Mouse (Mus musculus): ENCODE measurements around the gene 4930402K13Rik. TPM values are rescaled to one million over a fixed set of nuclear protein-coding genes. Genes with fewer than 3 reads are reported as not detected.

Gene 4930402K13Rik
- polyA plus RNA-seq, 1 experiment from 2014 or later = not detected

Other genes starting within 250 kb of the 4930402K13Rik start
- not detected in 2 replicates for gene Gm5751, start 230.3 kb upstream of the 4930402K13Rik start, polyA plus RNA-seq (2016; fragmentation: Nextera tagmentation; extraction: Ambion mirVana)
- 8.0 and 9.3 TPM in 2 replicates for gene B630019K06Rik, start 212.2 kb upstream of the 4930402K13Rik start, polyA plus RNA-seq (2016; fragmentation: Nextera tagmentation; extraction: Ambion mirVana)
- not detected in 2 replicates for gene Fthl17b, start 141.6 kb upstream of the 4930402K13Rik start, polyA plus RNA-seq (2016; fragmentation: Nextera tagmentation; extraction: Ambion mirVana)
- gene Fthl17c, start 128.0 kb upstream of the 4930402K13Rik start, polyA plus RNA-seq (2016; fragmentation: Nextera tagmentation; extraction: Ambion mirVana) = not detected in 2 replicates
- gene Fthl17d, start 117.8 kb upstream of the 4930402K13Rik start, polyA plus RNA-seq (2016; fragmentation: Nextera tagmentation; extraction: Ambion mirVana) = not detected in 2 replicates
- gene Fthl17e, start 71.1 kb upstream of the 4930402K13Rik start, polyA plus RNA-seq (2016; fragmentation: Nextera tagmentation; extraction: Ambion mirVana) = not detected in 2 replicates
- not detected in 2 replicates for gene Fthl17f, start 41.5 kb upstream of the 4930402K13Rik start, polyA plus RNA-seq (2016; fragmentation: Nextera tagmentation; extraction: Ambion mirVana)
- 1.1 and 1.3 TPM in 2 replicates for gene Lancl3, start 95.3 kb downstream of the 4930402K13Rik start, polyA plus RNA-seq (2016; fragmentation: Nextera tagmentation; extraction: Ambion mirVana)
- gene Gm14862, start 152.3 kb downstream of the 4930402K13Rik start, polyA plus RNA-seq (2016; fragmentation: Nextera tagmentation; extraction: Ambion mirVana) = 0.28 TPM in 1 of 2 replicates, not detected in the other
- gene Xk, start 168.2 kb downstream of the 4930402K13Rik start, polyA plus RNA-seq (2016; fragmentation: Nextera tagmentation; extraction: Ambion mirVana) = 2.3 and 2.6 TPM in 2 replicates
- gene H2al1m, start 179.2 kb downstream of the 4930402K13Rik start, polyA plus RNA-seq (2016; fragmentation: Nextera tagmentation; extraction: Ambion mirVana) = not detected in 2 replicates
- gene H2al1k, start 246.1 kb downstream of the 4930402K13Rik start, polyA plus RNA-seq (2016; fragmentation: Nextera tagmentation; extraction: Ambion mirVana) = not detected in 2 replicates

Measured in embryonic facial prominence, embryonic 12.5 days (tissue).